Mouse (Mus musculus): ENCODE results near the gene Lysmd4. TPM values are rescaled to one million over a fixed set of nuclear protein-coding genes. Genes with fewer than 3 reads are reported as not detected.

Gene Lysmd4
- polyA plus RNA-seq, 1 experiment from 2014 or later, result 17.3 TPM

- H3K4me2 ChIP-seq, result no peak overlapping the region
- no peaks in the 10 kb centered on the region for H3K4me1 ChIP-seq
- no peaks in the 10 kb centered on the region for H3K27me3 ChIP-seq
- peaks cover 6% of the 10 kb centered on the region for H3K36me3 ChIP-seq
- ATAC-seq (replicated peaks; ENCODE audit: low FRiP score), result no peak
- 0 out of 2 replicates have a peak, but pooled peaks cover 6% of the 10 kb centered on the region for H3K9me3 ChIP-seq (replicated peaks)
- no peak overlapping the region for H3K9ac ChIP-seq
- H3K4me3 ChIP-seq (replicated peaks), result no peak overlapping the region
- 96% methylated on average over 5 of the region's 5 CpGs for WGBS
- no peak overlapping the region for H3K27ac ChIP-seq
These were observed 133.5 kb downstream of the Lysmd4 start for GRCm38 (mm10) chr7:67355870-67356269.

Other genes starting within 250 kb of the Lysmd4 start
- 36.0 and 37.9 TPM in 2 replicates for gene Mef2a, start 150.3 kb downstream of the Lysmd4 start, polyA plus RNA-seq (2015; fragmentation: Nextera tagmentation; extraction: Ambion mirVana)